Comparison of ENCODE assay signal across 14 mouse cellular contexts in genomic region chr11:75621426-75621825, GRCm38 (mm10). TPM values are rescaled to one million over a fixed set of nuclear protein-coding genes. Genes with fewer than 3 reads are reported as not detected.
DNase-seq lines count a peak whose midpoint lies in the region; ATAC-seq and TF ChIP-seq lines count a peak whose summit lies in the region.
"Had no signal": no experiment of that assay in that cellular context is flagged by ENCODE, and none has a peak within 500 bp of the region (broad histone marks: within the 10 kb centered on the region; RNA-seq: fewer than 3 reads in every experiment).

No protein-coding gene starts in this region.

- no peak for TF ChIP-seq CTCF in kidney, postnatal 0 days (IDR thresholded peaks at IDR 0.05; ENCODE audit: low read depth)
- TF ChIP-seq CTCF in ES-Bruce4 (IDR thresholded peaks at IDR 0.05; ENCODE audit: low read depth, low read length), result no peak

- H3K4me1 ChIP-seq in embryonic facial prominence, embryonic 13.5 days, result no peaks in the 10 kb centered on the region
- no peaks in the 10 kb centered on the region for H3K4me1 ChIP-seq in embryonic facial prominence, embryonic 10.5 days
- H3K4me1 ChIP-seq in kidney, postnatal 0 days (replicated peaks; ENCODE audit: insufficient read depth, low read length), result no peaks in the 10 kb centered on the region; the same call in 1 of the 2 replicates
- H3K4me1 ChIP-seq in kidney, embryonic 14.5 days (ENCODE audit: control insufficient read depth, insufficient read depth, low read length), result peaks cover 4% of the 10 kb centered on the region; the same call in 1 of the 2 replicates
- peaks cover 8% of the 10 kb centered on the region for H3K4me1 ChIP-seq in ES-Bruce4 (ENCODE audit: control insufficient read depth, insufficient read depth, low read length)
- no peaks in the 10 kb centered on the region for H3K4me1 ChIP-seq in forebrain, embryonic 11.5 days (replicated peaks; ENCODE audit: control insufficient read depth, insufficient read depth, low read length)
- H3K4me1 ChIP-seq: embryonic facial prominence, embryonic 15.5 days; midbrain, embryonic 12.5 days had no signal

- 0 out of 2 replicates have a peak overlapping the region, but pooled peaks have one; percentile 22 for H3K27ac ChIP-seq in embryonic facial prominence, embryonic 13.5 days
- no peak overlapping the region for H3K27ac ChIP-seq in embryonic facial prominence, embryonic 10.5 days (replicated peaks)
- peak overlapping the region; percentile 43; the same call in 1 of the 2 replicates for H3K27ac ChIP-seq in kidney, postnatal 0 days
- H3K27ac ChIP-seq in kidney, embryonic 14.5 days (ENCODE audit: low read depth, low read length), result no peak overlapping the region
- peak overlapping the region; percentile 94 for H3K27ac ChIP-seq in ES-Bruce4 (ENCODE audit: insufficient read depth, low read length)
- no peak overlapping the region for H3K27ac ChIP-seq in forebrain, embryonic 11.5 days (ENCODE audit: low read depth, low read length)
- H3K27ac ChIP-seq: liver, embryonic 15.5 days; midbrain, embryonic 12.5 days had no signal

- 88% methylated on average over 2 of the region's 2 CpGs for WGBS in embryonic facial prominence, embryonic 13.5 days
- WGBS in embryonic facial prominence, embryonic 10.5 days, result 94% methylated on average over 2 of the region's 2 CpGs
- WGBS in kidney, postnatal 0 days, result 88% methylated on average over 2 of the region's 2 CpGs
- 83% methylated on average over 2 of the region's 2 CpGs for WGBS in kidney, embryonic 14.5 days
- 93% methylated on average over 2 of the region's 2 CpGs for WGBS in forebrain, embryonic 11.5 days

- no peaks in the 10 kb centered on the region for H3K9me3 ChIP-seq in embryonic facial prominence, embryonic 13.5 days
- no peaks in the 10 kb centered on the region for H3K9me3 ChIP-seq in embryonic facial prominence, embryonic 10.5 days
- H3K9me3 ChIP-seq in kidney, postnatal 0 days (replicated peaks; ENCODE audit: low read length), result no peaks in the 10 kb centered on the region
- H3K9me3 ChIP-seq in kidney, embryonic 14.5 days (ENCODE audit: control insufficient read depth, low read length), result no peaks in the 10 kb centered on the region
- no peaks in the 10 kb centered on the region for H3K9me3 ChIP-seq in ES-Bruce4 (replicated peaks; ENCODE audit: control insufficient read depth, insufficient read depth, low read length, poor library complexity, severe bottlenecking)
- H3K9me3 ChIP-seq in forebrain, embryonic 11.5 days (ENCODE audit: control insufficient read depth, low read length), result no peaks in the 10 kb centered on the region
- H3K9me3 ChIP-seq: embryonic facial prominence, embryonic 15.5 days; liver, embryonic 15.5 days; midbrain, embryonic 12.5 days had no signal

- no peaks in the 10 kb centered on the region for H3K27me3 ChIP-seq in embryonic facial prominence, embryonic 13.5 days
- H3K27me3 ChIP-seq in embryonic facial prominence, embryonic 10.5 days (replicated peaks; ENCODE audit: low read depth, poor library complexity, severe bottlenecking), result no peaks in the 10 kb centered on the region
- H3K27me3 ChIP-seq in kidney, postnatal 0 days (ENCODE audit: insufficient read depth, low read length), result no peaks in the 10 kb centered on the region
- H3K27me3 ChIP-seq in kidney, embryonic 14.5 days (ENCODE audit: control insufficient read depth, insufficient read depth, low read length), result no peaks in the 10 kb centered on the region
- no peaks in the 10 kb centered on the region for H3K27me3 ChIP-seq in ES-Bruce4 (ENCODE audit: control insufficient read depth, insufficient read depth, low read length, poor library complexity, severe bottlenecking)
- no peaks in the 10 kb centered on the region for H3K27me3 ChIP-seq in forebrain, embryonic 11.5 days (ENCODE audit: control insufficient read depth, insufficient read depth, low read length)
- H3K27me3 ChIP-seq: embryonic facial prominence, embryonic 15.5 days; liver, embryonic 15.5 days; midbrain, embryonic 12.5 days had no signal

- H3K36me3 ChIP-seq in embryonic facial prominence, embryonic 13.5 days, result peaks cover 75% of the 10 kb centered on the region
- peaks cover 84% of the 10 kb centered on the region for H3K36me3 ChIP-seq in embryonic facial prominence, embryonic 10.5 days (replicated peaks)
- H3K36me3 ChIP-seq in kidney, postnatal 0 days (ENCODE audit: insufficient read depth, low read length), result peaks cover 42% of the 10 kb centered on the region
- peaks cover 65% of the 10 kb centered on the region for H3K36me3 ChIP-seq in kidney, embryonic 14.5 days (ENCODE audit: control insufficient read depth, insufficient read depth, low read length)
- H3K36me3 ChIP-seq in ES-Bruce4 (ENCODE audit: control insufficient read depth, insufficient read depth, low read length, poor library complexity, severe bottlenecking), result peaks cover 4% of the 10 kb centered on the region; the same call in 1 of the 2 replicates
- peaks cover 6% of the 10 kb centered on the region; the same call in 1 of the 2 replicates for H3K36me3 ChIP-seq in forebrain, embryonic 11.5 days (ENCODE audit: control insufficient read depth, insufficient read depth, low read length)

- peak; percentile 45; the same call in 1 of the 2 replicates for TF ChIP-seq EP300 in ES-Bruce4 (IDR thresholded peaks at IDR 0.05; ENCODE audit: insufficient read depth, low read depth, low read length)

- ATAC-seq in embryonic facial prominence, embryonic 13.5 days (ENCODE audit: insufficient number of reproducible peaks, insufficient read depth, low FRiP score, low TSS enrichment, low read depth), result no peak
- no peak for ATAC-seq in kidney, postnatal 0 days (replicated peaks; ENCODE audit: low FRiP score, low read depth)
- no peak for ATAC-seq in kidney, embryonic 14.5 days (ENCODE audit: low FRiP score, low TSS enrichment)
- no peak for ATAC-seq in forebrain, embryonic 11.5 days (replicated peaks; ENCODE audit: low FRiP score)

- no peak overlapping the region for H3K9ac ChIP-seq in embryonic facial prominence, embryonic 13.5 days
- H3K9ac ChIP-seq in kidney, postnatal 0 days (ENCODE audit: low read depth, low read length), result no peak overlapping the region
- H3K9ac ChIP-seq in kidney, embryonic 14.5 days (ENCODE audit: low read depth, low read length), result no peak overlapping the region
- H3K9ac ChIP-seq in ES-Bruce4 (ENCODE audit: low read depth, poor library complexity, severe bottlenecking), result no peak overlapping the region
- H3K9ac ChIP-seq in forebrain, embryonic 11.5 days (ENCODE audit: low read length), result no peak overlapping the region
- H3K9ac ChIP-seq: embryonic facial prominence, embryonic 15.5 days; liver, embryonic 15.5 days; midbrain, embryonic 12.5 days had no signal

- H3K4me2 ChIP-seq in embryonic facial prominence, embryonic 13.5 days, result no peak overlapping the region
- no peak overlapping the region for H3K4me2 ChIP-seq in kidney, postnatal 0 days (ENCODE audit: low read length)
- no peak overlapping the region for H3K4me2 ChIP-seq in kidney, embryonic 14.5 days (replicated peaks; ENCODE audit: low read depth, low read length)
- no peak overlapping the region for H3K4me2 ChIP-seq in forebrain, embryonic 11.5 days (ENCODE audit: low read depth, low read length, severe bottlenecking)
- H3K4me2 ChIP-seq: embryonic facial prominence, embryonic 15.5 days; liver, embryonic 15.5 days; midbrain, embryonic 12.5 days had no signal

- no peak for DNase-seq in embryonic facial prominence, embryonic 10.5 days (ENCODE audit: low spot score)
- peak; percentile 20 for DNase-seq in kidney, postnatal 0 days (ENCODE audit: low spot score)
- peak; percentile 5 for DNase-seq in fibroblast of lung, adult 2 months (ENCODE audit: low read depth)
- no peak for DNase-seq in forebrain, embryonic 11.5 days (ENCODE audit: low spot score)
- no peak for DNase-seq in layer of hippocampus, postnatal 14 days (ENCODE audit: low spot score in 2 of 2)
- DNase-seq: cerebellum, adult 9-10 months; heart, adult 11 months; kidney, adult 11 months had no signal

- H3K4me3 ChIP-seq in embryonic facial prominence, embryonic 13.5 days, result no peak overlapping the region
- H3K4me3 ChIP-seq in embryonic facial prominence, embryonic 10.5 days, result no peak overlapping the region
- H3K4me3 ChIP-seq in kidney, postnatal 0 days (replicated peaks; ENCODE audit: low read depth, low read length), result no peak overlapping the region
- no peak overlapping the region for H3K4me3 ChIP-seq in kidney, embryonic 14.5 days (ENCODE audit: low read length)
- H3K4me3 ChIP-seq in ES-Bruce4 (ENCODE audit: low read depth, low read length), result no peak overlapping the region
- no peak overlapping the region for H3K4me3 ChIP-seq in forebrain, embryonic 11.5 days (ENCODE audit: low read depth, low read length)
- H3K4me3 ChIP-seq: embryonic facial prominence, embryonic 15.5 days; liver, embryonic 15.5 days; midbrain, embryonic 12.5 days had no signal

- TF ChIP-seq POLR2A in ES-Bruce4 (IDR thresholded peaks at IDR 0.05; ENCODE audit: insufficient read depth, low read length), result no peak

RNA-seq across cellular contexts. Expression of gene Inpp5k, which starts 9.4 kb away (rescaled TPM):
- 23.2 and 26.2 TPM in 2 replicates for polyA plus RNA-seq in embryonic facial prominence, embryonic 13.5 days (2015; fragmentation: Nextera tagmentation; extraction: Ambion mirVana)
- 16.5 and 19.0 TPM in 2 replicates for polyA plus RNA-seq in embryonic facial prominence, embryonic 10.5 days (2016; fragmentation: Nextera tagmentation; extraction: Ambion mirVana)
- polyA plus RNA-seq in kidney, postnatal 0 days (2015; fragmentation: Nextera tagmentation; extraction: Ambion mirVana), result 35.9 and 38.6 TPM in 2 replicates
- polyA plus RNA-seq in kidney, embryonic 14.5 days (2014; fragmentation: Nextera tagmentation; extraction: Ambion mirVana), result 24.9 and 30.1 TPM in 2 replicates
- polyA plus RNA-seq in ES-Bruce4 (2011; ENCODE audit: insufficient read depth, insufficient read length, low read depth, missing spikeins), result 20.5 and 22.6 TPM in 2 replicates
- polyA plus RNA-seq in forebrain, embryonic 11.5 days (2014; fragmentation: Nextera tagmentation; extraction: Ambion mirVana), result 20.8 and 24.6 TPM in 2 replicates
- 10 to 100 TPM; 49.7 to 58.8 TPM for total RNA-seq in layer of hippocampus, postnatal 14 days (2021)

RNA-seq across cellular contexts. Expression of gene Myo1c, which starts 28.9 kb away (rescaled TPM):
- 38.3 and 43.8 TPM in 2 replicates for polyA plus RNA-seq in embryonic facial prominence, embryonic 13.5 days (2015; fragmentation: Nextera tagmentation; extraction: Ambion mirVana)
- polyA plus RNA-seq in embryonic facial prominence, embryonic 10.5 days (2016; fragmentation: Nextera tagmentation; extraction: Ambion mirVana), result 19.3 and 22.3 TPM in 2 replicates
- 55.3 and 60.8 TPM in 2 replicates for polyA plus RNA-seq in kidney, postnatal 0 days (2015; fragmentation: Nextera tagmentation; extraction: Ambion mirVana)
- 21.5 and 32.0 TPM in 2 replicates for polyA plus RNA-seq in kidney, embryonic 14.5 days (2014; fragmentation: Nextera tagmentation; extraction: Ambion mirVana)
- polyA plus RNA-seq in ES-Bruce4 (2011; ENCODE audit: insufficient read depth, insufficient read length, low read depth, missing spikeins), result 78.7 and 82.9 TPM in 2 replicates
- polyA plus RNA-seq in forebrain, embryonic 11.5 days (2014; fragmentation: Nextera tagmentation; extraction: Ambion mirVana), result 13.8 and 15.1 TPM in 2 replicates
- total RNA-seq in layer of hippocampus, postnatal 14 days (2021), result 10 to 100 TPM; 20.1 to 21.1 TPM

RNA-seq across cellular contexts. Expression of gene Pitpna, which starts 33.5 kb away (rescaled TPM):
- polyA plus RNA-seq in embryonic facial prominence, embryonic 13.5 days (2015; fragmentation: Nextera tagmentation; extraction: Ambion mirVana), result 66.2 and 74.4 TPM in 2 replicates
- polyA plus RNA-seq in embryonic facial prominence, embryonic 10.5 days (2016; fragmentation: Nextera tagmentation; extraction: Ambion mirVana), result 61.5 TPM in 2 replicates
- 68.9 and 69.8 TPM in 2 replicates for polyA plus RNA-seq in kidney, postnatal 0 days (2015; fragmentation: Nextera tagmentation; extraction: Ambion mirVana)
- 78.2 and 99.5 TPM in 2 replicates for polyA plus RNA-seq in kidney, embryonic 14.5 days (2014; fragmentation: Nextera tagmentation; extraction: Ambion mirVana)
- polyA plus RNA-seq in ES-Bruce4 (2011; ENCODE audit: insufficient read depth, insufficient read length, low read depth, missing spikeins), result 70.5 and 71.4 TPM in 2 replicates
- 79.5 and 88.5 TPM in 2 replicates for polyA plus RNA-seq in forebrain, embryonic 11.5 days (2014; fragmentation: Nextera tagmentation; extraction: Ambion mirVana)
- 100 to 1,000 TPM; 312 to 321 TPM for total RNA-seq in layer of hippocampus, postnatal 14 days (2021)

RNA-seq across cellular contexts. Expression of gene Crk, which starts 57.6 kb away (rescaled TPM):
- 123 and 136 TPM in 2 replicates for polyA plus RNA-seq in embryonic facial prominence, embryonic 13.5 days (2015; fragmentation: Nextera tagmentation; extraction: Ambion mirVana)
- polyA plus RNA-seq in embryonic facial prominence, embryonic 10.5 days (2016; fragmentation: Nextera tagmentation; extraction: Ambion mirVana), result 112 and 114 TPM in 2 replicates
- polyA plus RNA-seq in kidney, postnatal 0 days (2015; fragmentation: Nextera tagmentation; extraction: Ambion mirVana), result 106 and 112 TPM in 2 replicates
- polyA plus RNA-seq in kidney, embryonic 14.5 days (2014; fragmentation: Nextera tagmentation; extraction: Ambion mirVana), result 66.1 and 119 TPM in 2 replicates
- 86.0 and 91.5 TPM in 2 replicates for polyA plus RNA-seq in ES-Bruce4 (2011; ENCODE audit: insufficient read depth, insufficient read length, low read depth, missing spikeins)
- polyA plus RNA-seq in forebrain, embryonic 11.5 days (2014; fragmentation: Nextera tagmentation; extraction: Ambion mirVana), result 140 and 143 TPM in 2 replicates
- 100 to 1,000 TPM; 127 to 129 TPM for total RNA-seq in layer of hippocampus, postnatal 14 days (2021)

Comparison
In these comparisons a context has a peak if more than half of its experiments do, and no peak if none do; other contexts are left out.
1. H3K27ac ChIP-seq: peak in embryonic facial prominence, embryonic 13.5 days (single experiment), kidney, postnatal 0 days (single experiment) and ES-Bruce4 (single experiment); none in embryonic facial prominence, embryonic 10.5 days (single experiment), kidney, embryonic 14.5 days (single experiment) and forebrain, embryonic 11.5 days (single experiment).
2. DNase-seq: peak in kidney, postnatal 0 days (single experiment) and fibroblast of lung, adult 2 months (single experiment); none in embryonic facial prominence, embryonic 10.5 days (single experiment), forebrain, embryonic 11.5 days (single experiment) and layer of hippocampus, postnatal 14 days (0 of 2).